Mouse (Mus musculus): ENCODE measurements at regions not wholly inside any gene's neighbourhood (a gene's known extent, or its start where the extent isn't known, plus 50 kb on each side); places are given as distances from the start of the nearest gene placed in this dataset.
A peak's percentile ranks its signal among the peaks of the same experiment; 100 is the strongest.

DNA sequence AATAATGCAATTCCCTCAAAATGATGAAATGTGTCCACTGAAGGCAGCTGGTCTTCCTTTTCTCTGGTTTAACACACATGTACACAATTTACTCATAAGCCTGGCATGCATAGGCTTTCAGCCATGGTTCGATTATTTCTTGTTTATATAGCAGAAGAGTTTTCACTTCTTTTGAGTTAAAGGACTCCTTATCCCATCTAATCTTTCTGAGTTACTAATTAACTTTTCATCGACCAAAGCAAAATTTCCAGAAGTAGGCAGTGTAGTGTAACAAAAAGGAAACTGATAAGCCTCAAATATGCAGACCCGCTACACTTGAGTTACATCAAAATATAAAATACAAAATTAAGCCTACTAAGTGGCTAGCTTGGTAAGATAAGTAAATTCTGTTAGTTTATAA, 620.5 kb upstream of the Akr1e1 start:
- DNase-seq, result no peak

DNA sequence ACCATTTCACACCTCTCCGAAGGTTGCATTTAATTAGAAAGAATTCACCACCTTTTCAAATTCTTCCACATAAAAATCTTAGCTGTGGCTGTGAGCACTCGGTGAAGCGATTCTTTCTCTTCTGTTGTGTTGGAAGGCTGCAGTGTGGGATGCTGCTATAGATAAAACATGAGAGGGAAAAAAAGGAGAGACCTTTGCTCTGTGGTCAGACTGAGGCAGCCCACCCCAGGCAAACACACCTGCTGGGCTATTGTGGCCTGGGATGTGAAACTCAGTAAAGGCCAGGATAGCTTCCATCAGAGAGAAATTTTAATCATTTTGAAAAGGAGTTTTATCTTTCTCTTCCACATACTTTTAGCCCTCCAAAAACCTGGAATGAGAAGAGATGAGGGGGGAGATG, 625.3 kb upstream of the Akr1e1 start:
- no peak for DNase-seq

DNA sequence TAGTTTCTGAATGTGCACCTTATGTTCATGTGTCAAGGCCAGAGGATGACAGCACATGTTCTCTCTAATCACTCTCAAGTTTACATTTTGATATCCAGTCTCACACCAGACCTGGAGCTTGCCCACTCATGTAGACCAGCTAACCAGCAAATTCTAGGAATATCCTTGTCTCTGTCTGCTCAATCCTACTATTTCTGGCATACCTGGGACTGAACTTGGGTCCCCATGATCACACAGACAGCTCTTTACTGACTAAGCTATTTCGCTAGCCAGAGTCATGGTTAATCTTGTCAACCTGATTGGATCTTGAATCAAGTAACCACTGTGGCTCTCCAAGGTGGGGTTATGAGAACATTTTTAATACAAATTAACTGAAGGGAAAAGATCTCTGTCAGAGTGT, 625.9 kb upstream of the Klf6 start:
- no peak for DNase-seq

DNA sequence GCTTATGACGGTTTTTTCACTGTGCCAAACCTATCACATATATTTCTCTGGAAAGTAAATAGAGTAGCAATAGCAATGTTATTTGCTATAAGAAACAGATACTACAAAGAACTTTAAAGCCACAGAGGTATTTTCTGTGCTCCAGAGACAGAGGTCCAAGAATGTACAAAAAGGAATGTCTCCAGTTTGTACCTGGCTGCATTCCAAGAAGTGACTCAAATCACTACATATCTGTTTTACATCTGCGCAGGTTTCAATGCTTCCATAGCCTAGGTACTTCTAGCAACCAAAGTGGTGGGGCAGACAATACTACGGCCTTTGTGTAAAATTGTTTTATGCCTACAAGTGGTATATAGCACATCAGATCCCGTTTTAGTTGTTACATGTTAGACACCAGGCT, 620.7 kb upstream of the Klf6 start:
- DNase-seq, result no peak

DNA sequence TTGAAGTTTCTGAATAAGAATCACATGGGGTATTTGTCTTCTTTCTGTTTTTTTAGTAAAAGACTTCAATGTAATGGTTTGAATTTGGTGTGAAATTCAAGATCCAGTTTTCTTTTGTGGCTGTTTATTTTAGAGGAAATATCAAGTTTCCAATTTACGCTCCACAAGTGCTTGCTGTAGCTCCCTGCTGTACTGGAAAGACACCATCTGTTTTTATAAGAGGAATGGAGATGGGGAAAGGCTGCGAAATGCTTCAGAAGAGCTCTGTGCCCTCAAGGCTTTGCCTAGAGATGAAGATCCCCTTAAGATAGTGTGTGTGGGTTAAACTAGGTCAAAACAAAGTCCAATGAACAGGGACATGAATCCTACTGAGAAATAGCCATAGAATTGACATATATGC, 618.5 kb upstream of the Klf6 start:
- no peak for DNase-seq

DNA sequence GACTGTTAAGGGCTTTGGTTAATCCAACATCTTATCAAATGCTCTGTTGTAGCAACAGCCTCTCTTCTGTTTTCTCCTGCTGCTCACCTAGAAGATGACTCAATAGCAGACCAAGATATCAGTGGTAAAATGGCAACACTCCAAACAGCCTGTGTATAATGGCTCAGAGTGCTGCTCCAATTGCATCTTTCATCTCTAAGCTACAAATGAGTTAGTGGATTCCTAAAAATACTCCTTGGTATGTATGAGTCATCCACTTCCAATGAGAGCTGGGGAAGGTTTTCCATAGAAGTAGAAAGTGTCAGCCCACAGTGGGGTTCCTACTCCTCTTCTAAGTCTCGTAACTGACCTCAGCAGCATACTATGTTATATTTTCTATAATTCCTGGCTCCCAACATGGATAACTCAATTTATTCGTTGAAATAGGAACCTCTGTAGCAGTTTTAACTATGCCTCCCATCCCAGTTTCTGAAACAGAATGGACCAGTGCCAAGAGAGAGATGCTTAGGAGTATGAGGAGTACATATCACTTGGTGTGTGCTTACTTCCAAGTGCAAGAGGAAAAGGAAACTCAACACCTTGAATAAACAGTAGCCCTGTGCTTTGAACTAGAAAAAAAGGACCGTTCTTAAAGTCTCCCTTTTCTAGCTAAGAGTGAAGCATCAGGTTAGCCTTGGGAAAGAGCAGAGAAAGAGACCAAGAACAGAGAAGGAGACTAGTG, 612.5 kb upstream of the Klf6 start:
- peak; percentile 39 for DNase-seq

DNA sequence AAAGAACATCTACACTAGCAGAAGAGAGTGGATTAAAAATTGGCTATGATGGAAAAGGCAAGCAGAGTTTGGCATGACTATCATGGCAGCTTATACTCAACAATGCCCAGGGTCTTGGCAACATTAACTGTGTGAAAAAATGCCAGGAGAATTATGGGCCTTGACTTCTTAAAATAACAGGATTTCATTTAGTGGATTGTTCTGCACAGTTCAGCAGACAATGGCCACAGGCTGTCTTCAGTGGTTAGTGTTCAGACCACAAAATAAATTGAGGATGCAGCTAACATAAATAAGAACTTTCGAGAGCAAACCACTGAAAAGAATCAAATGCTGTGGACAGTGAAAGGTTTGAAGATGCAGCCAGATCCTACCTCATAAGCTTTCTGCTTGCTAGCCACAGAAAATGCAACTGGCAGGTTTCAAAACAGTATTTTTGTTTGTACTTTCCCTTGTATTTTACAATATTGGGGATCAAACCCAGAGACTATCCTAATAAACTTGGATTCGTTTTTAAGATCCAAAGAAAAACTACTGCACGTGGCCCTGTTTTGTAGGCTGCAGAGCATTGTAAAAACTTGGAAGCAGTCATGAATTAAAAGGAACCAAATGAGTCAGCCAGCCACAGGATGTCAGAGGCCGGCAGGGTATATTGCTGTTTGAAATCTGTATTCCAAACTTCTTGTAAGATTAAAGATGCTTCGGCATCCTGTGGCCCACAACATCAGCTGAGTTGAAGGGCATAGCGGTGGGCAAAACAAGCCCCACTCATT, 603.2 kb upstream of the Klf6 start:
- no peak for DNase-seq

DNA sequence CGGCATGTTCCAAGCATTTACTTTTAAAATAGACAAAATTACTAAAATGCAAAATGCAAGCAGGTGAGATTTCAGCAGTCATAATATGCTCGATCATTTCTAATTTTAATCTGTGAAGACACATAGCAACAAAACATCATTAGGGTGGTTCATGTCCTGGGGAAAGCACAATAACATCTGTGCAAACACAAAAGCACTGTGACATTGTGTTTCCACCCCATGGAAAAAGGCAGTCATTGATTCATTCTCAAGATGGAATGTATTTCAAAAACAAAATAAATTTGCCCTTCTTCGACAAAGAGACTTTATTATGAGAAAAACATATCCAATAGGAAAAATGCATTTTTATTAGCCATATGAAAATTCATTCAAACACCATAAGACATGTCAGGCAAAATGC, 601.5 kb upstream of the Klf6 start:
- no peak for DNase-seq

DNA sequence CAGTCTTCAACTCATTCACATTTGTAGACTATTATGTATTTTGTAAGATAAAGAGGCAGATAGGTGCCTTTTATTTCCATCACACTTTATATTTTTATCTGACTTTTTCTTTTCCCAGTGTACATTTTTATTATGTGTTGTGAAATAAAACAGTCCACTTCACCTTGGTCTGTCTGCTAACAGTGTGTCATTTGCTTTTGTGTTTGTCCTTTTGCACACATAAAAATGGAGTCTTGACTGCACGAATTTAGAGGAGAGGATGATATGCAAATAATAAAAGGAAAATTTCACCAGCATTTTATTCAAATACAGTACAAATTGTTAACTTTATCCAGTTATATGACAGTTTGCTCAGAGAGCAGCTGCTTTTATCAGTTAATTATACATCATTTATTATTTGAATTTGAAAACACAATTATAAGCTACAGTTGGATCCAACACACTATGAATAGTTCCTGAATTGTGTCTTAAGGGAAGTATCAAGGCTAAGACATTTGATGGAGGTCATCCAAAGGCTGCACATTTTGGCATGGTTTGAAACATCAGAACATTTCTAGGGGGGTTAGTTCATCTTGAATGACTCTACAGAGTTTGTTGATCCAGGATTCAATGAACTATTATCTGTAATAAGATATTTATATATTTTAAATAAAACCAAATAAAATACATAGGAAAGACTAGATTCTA, 588.6 kb upstream of the Klf6 start:
- no peak for DNase-seq

DNA sequence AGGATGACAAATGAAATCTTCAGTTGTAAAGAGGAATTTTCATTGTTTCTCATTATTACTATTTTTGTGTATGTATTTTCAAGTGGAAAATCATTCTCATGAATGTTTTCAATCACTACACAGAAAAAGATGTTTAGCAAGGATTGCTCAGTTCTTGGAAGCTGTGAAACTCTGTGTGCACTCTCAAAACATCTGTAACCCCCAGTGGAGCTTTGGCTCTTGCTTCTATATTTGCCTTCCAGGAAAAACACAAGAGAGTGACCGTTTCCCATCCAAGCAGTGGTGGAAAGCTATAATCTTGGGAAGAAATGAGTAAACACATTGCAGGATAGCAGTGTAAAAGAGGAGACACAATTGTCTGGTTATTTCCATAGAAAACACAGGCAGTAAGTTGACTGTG, 584.7 kb upstream of the Klf6 start:
- no peak for DNase-seq

DNA sequence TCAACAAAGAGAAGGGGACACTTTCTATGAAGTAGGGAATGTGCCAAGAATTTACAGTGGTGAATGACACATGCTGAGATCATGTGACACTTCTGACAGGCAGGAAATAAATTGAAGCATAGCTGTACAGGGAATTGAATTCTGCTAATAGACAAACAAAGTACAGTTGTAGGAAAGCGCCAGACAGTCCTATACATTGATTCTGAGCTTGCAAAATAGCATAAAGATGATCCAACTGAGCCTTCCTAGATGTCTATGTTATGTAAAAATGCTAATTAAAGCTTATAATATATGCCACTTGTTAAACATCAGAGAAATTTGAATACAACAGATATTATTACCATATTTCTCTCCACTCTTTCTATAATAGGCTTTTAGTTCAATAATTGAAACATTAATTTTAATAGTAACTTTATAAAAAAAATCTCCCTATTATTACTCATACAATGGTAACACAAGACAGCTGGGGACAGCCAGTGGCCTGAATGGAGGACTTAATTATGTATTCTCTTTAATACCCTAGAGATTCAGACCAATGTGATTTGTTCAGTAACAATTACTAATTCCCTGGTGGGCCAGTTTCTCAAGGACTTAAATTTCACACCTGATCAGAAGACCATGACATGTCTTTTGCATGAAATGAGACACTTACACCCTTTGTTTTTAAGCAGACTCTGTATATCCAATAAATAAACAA, 571.4 kb upstream of the Klf6 start:
- DNase-seq, result no peak

DNA sequence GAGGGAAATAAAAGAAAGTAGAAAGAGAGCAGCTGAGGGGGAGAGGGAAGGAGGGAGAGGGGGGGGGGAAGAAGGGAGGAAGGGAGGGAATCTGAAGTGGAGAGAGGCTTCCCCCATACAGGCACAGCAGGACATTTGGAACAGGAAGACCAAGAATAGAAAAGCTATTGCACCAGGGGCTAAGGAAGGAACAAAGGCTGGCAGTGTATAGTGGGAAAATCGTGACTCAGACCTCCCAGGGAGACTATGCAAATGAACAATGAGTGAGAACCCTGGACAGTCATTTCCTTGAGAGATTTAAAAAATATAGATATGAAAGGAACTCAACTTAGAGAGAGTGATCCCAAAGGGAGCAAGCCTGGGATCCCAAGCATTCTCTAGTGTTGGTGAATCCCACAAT, 559.1 kb upstream of the Klf6 start:
- DNase-seq, result no peak

DNA sequence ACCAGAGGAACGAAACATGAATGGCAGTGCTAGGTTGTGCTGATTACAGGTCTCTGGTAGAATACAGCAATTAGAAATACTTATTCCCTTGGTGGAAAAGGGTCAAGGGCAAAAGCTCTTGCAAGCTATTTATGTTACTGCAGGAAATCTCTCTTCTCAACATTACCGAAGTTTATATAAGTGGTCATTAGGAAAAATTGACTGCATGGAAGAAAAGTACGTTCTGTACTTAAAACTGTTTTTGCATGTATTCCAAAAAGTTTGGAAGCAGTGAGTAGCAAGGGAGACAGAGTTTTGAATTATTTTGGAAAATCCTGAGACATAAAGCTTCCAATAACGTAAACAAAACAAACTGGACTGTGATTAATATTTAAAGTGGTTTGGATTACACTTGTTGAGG, 554.6 kb upstream of the Klf6 start:
- DNase-seq, result no peak

DNA sequence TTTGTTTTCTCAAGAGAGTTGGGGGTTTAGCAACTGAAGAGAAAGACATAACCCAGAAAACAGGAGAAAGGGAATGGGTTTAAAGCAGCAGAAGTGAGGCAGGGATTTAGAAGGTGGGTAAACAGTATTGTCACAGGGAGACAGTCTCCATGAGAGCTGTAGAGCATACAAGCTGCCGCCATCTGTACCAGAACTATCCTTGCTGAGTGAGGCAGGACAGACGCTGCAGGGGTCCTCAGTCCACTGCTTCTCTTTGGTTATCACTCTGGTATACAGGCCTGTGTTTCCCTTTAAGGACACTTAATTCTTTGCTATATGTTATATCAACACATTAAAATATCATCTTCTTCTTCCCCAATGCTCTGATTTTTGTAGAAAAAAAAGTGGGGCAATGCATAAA, 548.0 kb upstream of the Klf6 start:
- no peak for DNase-seq

DNA sequence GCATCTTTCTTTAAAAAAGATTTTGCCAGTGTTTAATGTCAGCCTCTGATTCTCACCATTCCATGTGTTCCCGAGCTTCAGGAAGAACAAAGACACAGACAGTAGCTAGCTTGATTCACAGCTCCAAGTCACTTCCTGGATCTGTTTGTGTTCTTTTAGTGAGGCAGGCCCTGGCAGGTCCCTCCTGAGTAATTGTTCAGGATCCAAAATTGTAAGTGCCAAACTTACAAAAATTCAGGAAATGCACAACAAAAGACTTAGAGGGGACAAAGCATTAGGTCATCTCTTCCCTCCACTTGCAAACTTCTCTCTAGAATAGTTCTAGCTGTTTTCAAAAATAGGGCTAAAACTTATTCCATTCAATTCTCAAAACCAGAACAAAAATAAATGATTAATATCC, 546.3 kb upstream of the Klf6 start:
- no peak for DNase-seq

DNA sequence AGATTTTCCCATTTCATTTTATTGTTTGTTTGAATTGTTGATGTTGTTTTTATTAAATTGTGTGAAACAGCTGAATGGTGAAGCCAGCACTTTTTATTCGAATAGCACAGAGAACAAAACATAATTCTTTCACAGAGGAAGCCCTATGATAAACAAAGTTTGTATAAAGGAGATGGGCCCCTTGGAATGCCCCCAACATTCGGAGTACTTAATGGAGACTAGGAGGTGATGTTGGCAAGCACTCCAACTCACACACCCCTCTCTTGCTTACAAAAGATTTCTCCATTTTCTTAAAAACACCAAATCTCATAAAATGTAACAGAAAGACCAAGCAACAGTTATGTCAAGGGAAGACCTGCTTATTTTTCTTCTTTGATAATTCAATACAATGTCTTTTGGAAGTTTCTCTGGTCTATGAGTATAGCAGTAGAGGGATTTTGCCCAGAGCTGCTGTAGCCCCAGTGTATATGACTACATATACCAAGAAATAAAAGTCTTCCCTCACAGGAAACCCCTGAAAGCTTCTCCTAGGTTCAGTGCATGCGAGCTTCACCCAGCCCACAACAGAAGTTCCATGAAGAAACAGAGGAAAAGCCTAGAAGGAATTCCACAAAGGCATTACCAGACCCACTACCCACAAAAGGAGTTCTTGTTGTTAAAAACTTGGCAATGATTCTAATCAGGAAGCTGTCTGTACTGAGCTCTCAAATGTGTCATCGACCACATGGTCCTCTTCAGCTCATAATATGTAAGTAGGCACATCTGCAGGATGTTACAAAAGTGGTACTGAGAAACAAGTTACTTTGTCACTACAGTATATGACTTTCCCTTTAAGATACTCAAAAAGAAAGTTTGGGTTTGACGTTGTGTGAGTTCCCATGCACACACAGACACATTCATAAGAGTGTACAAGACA, 543.1 kb upstream of the Klf6 start:
- no peak for DNase-seq

DNA sequence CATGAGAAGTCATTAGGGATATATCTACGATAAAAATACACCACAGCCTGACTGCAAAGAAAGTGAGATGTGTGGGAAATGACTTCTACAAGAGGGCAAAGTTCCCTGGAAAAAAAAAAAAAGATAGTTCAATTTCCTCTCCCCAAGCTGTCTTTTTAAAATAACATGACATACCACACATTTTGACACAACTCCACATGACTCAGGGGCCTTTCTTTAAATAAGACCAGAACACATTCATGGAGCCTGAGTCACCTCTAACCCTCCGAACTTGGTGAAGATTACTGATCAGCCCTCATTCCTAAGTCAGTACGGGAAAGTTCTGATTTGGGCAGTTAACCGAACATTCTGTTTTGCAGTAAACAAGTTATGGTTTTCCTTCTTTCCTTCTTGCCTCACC, 515.6 kb upstream of the Klf6 start:
- DNase-seq, result no peak

DNA sequence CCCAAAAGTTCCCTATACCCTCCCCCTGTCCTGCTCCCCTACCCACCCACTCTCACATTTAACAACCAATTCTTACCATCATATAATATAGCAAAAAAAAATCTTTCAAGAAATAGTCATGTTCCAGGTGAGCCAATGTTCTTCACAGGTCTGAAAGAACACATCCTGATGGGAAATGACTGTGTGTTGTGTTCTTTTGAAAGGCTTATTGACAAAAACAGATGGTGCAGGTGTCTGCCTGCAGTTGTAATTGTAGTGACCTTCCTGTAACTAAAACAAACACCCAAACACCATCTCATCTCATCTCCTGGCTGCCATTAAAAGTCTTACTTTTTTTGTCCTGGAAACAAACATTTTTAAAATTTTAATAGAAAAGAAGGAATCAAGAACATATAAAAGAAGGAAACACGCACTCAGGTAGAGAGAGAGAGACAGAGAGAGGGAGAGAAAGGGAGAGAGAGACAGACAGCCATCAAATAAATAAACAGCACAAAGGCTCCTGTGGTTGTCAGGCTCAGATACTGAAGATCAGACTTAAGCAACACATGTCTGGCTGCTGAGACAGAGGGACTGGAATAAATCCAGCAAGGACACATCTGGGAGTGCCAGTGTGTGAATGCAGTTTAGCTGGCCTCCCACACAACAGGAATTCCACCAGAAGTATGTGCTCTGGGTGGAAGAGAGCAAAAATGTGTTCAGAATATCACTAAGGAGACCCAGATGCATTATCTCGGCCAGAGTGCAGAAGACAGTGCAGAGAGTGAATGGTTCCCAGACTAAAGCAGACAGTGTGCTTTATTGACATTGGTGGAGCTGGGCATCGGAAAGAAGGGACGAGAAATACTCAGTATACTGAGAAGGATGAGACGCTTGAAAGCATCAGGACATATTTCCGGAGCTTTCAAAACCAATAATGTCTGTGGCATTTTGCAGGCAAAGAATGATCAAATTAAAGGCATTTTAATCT, 513.5 kb upstream of the Klf6 start:
- peak; percentile 2 for DNase-seq

DNA sequence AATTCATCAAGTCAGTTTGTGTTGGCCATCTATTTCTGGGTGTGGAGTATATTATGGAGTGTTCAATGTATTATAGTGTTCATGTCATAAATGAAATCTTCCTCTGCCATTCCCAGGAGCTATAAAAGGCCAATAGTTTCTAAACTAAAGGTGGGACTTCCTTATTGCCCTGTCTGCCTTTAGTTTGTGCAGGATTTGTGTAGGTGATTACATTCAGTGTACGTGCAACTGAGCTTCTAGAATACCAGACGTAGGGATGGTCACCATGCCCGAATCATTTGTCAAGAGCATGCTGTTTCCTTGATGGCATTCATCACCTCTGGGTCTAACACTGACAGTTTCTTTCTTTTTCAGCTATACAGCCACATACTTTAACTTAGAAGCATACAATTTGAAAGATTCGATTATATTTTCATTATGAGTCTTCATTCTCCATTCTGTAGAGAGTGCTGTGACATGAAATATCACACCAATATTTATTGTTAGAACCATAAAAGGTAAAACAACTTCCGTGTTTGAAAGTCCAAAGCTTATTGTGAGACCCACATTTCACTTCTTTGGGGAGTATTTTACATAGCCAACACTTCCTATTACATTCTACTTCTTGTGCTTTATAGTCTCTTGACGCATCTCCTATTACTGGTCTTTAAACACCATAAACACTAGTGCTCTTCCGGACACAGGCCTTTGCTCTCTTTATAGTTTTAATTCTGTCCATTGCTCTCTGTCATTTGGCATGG, 494.1 kb upstream of the Klf6 start:
- no peak for DNase-seq

DNA sequence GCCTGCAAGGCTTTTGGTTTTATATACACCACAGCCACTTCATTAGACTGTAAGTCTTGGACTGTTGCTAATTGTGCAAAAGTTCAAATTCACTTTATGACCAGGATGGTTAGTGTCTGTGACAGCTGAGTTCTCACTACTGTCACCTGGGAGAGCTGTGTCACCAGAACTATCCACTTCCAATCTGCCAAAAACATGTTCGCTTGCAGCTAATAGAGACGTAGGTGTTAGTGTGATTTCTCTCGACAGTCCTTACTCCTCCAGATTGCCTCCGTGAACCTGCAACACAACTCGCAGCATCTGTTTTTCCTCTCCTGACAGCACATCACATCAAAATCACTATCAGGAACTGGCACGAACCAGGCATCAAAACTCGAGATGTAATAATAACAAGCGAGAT, 491.3 kb upstream of the Klf6 start:
- DNase-seq, result peak; percentile 12

DNA sequence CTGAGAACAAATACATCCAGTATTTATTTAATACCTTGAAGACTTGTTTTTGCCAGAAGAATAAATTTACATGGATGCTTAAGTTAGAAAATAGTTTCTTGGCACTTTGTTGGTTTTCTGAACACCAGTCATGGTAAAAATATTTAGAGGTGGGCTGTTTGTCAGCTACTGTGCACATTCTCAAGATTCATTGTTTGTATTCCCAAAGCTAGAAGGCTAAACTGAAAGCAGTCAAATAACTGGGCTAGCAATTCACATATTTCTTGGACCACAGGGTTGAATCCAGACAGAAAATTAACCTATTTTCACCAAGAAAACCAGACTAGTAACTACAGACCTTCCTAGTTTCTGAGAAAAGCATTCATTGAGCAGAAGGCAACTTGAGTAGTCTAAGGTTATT, 488.1 kb upstream of the Klf6 start:
- DNase-seq, result no peak
